In the genomic region with DNA sequence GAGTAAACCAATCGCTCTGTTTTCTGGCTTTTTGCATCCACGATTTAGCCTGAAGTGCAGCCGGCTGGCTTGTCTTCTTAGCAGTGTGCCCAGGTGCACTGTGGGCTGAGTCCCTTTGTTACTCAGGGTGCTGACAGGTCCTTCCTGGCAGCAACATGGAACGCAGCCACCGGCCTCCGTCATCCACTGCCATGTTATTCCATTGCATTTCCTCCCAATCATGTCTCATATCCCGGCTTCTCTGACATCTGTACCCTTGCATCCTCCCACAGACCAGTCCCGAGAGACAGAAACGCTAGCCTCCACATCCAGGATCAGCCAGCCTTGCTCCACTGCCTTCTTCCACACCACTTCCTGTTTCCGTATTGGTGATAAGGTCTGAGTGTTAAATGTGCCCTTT, we compare ENCODE assay signal across 10 mouse cellular contexts.
DNase-seq lines count a peak whose midpoint lies in the region; ATAC-seq and TF ChIP-seq lines count a peak whose summit lies in the region.
"Had no signal": no experiment of that assay in that cellular context is flagged by ENCODE, and none has a peak within 500 bp of the region (broad histone marks: within the 10 kb centered on the region; RNA-seq: fewer than 3 reads in every experiment).

No protein-coding gene starts in this region.

- H3K27ac ChIP-seq in liver, postnatal 0 days (ENCODE audit: low read depth) = no peak overlapping the region
- no peak overlapping the region; the same call in 1 of the 2 replicates for H3K27ac ChIP-seq in liver, embryonic 11.5 days (ENCODE audit: low read depth, low read length)
- H3K27ac ChIP-seq in heart, embryonic 12.5 days (ENCODE audit: poor library complexity, severe bottlenecking) = peak overlapping the region; percentile 27; the same call in 1 of the 2 replicates

- no peaks in the 10 kb centered on the region for H3K27me3 ChIP-seq in liver, postnatal 0 days (ENCODE audit: insufficient read depth, low read length)
- no peaks in the 10 kb centered on the region for H3K27me3 ChIP-seq in liver, embryonic 11.5 days (replicated peaks; ENCODE audit: control insufficient read depth, insufficient read depth, low read length)
- H3K27me3 ChIP-seq in heart, embryonic 12.5 days (replicated peaks) = no peaks in the 10 kb centered on the region

- no peak for TF ChIP-seq POLR2A in brain, embryonic 14.5 days (IDR thresholded peaks at IDR 0.05; ENCODE audit: borderline replicate concordance, extremely low read depth, insufficient read depth, insufficient read length, poor library complexity, severe bottlenecking)

- 37% methylated on average over 10 of the region's 10 CpGs for WGBS in liver, postnatal 0 days (ENCODE audit: insufficient replicate concordance)
- WGBS in liver, embryonic 11.5 days = 35% methylated on average over 10 of the region's 10 CpGs
- WGBS in heart, embryonic 12.5 days = 24% methylated on average over 10 of the region's 10 CpGs

- no peak overlapping the region for H3K4me3 ChIP-seq in liver, postnatal 0 days (ENCODE audit: low read depth, low read length)
- H3K4me3 ChIP-seq in liver, embryonic 11.5 days (ENCODE audit: low read depth, low read length) = no peak overlapping the region
- H3K4me3 ChIP-seq in heart, embryonic 12.5 days = no peak overlapping the region

- H3K4me2 ChIP-seq in liver, postnatal 0 days (ENCODE audit: low read depth, low read length) = no peak overlapping the region
- H3K4me2 ChIP-seq in liver, embryonic 11.5 days = no peak overlapping the region
- peak overlapping the region; percentile 45 for H3K4me2 ChIP-seq in heart, embryonic 12.5 days

- no peak for DNase-seq in liver, postnatal 0 days
- no peak for DNase-seq in liver, embryonic 11.5 days (ENCODE audit: low spot score)
- peak; percentile 35 for DNase-seq in brain, embryonic 14.5 days (ENCODE audit: low read depth)
- peak; percentile 72 for DNase-seq in kidney, postnatal 14 days
- no peak for DNase-seq in gastrocnemius, postnatal 25 days
- no peak for DNase-seq in ovary, adult 18-20 months (ENCODE audit: low spot score)
- DNase-seq in spleen, postnatal 4 days (ENCODE audit: low spot score in 2 of 2) = no peak
- DNase-seq: liver; thymus, postnatal 25 days had no signal

- H3K9ac ChIP-seq in liver, postnatal 0 days (replicated peaks) = no peak overlapping the region
- H3K9ac ChIP-seq in liver, embryonic 11.5 days (ENCODE audit: low read depth, low read length) = no peak overlapping the region
- H3K9ac ChIP-seq in heart, embryonic 12.5 days = no peak overlapping the region

- no peaks in the 10 kb centered on the region for H3K4me1 ChIP-seq in liver, postnatal 0 days (ENCODE audit: insufficient read depth)
- H3K4me1 ChIP-seq in liver, embryonic 11.5 days (replicated peaks; ENCODE audit: control insufficient read depth, insufficient read depth, low read length) = 0 out of 2 replicates have a peak, but pooled peaks cover 3% of the 10 kb centered on the region
- H3K4me1 ChIP-seq in heart, embryonic 12.5 days (replicated peaks) = peaks cover 14% of the 10 kb centered on the region; the same call in 1 of the 2 replicates

- H3K9me3 ChIP-seq in liver, postnatal 0 days (ENCODE audit: low read length) = peaks cover 8% of the 10 kb centered on the region
- H3K9me3 ChIP-seq in liver, embryonic 11.5 days (ENCODE audit: control insufficient read depth, low read length) = no peaks in the 10 kb centered on the region
- peaks cover 19% of the 10 kb centered on the region for H3K9me3 ChIP-seq in heart, embryonic 12.5 days (replicated peaks)

- ATAC-seq in liver, postnatal 0 days = 0 out of 2 replicates have a peak, but pooled peaks have one; percentile 38
- no peak for ATAC-seq in liver, embryonic 11.5 days (replicated peaks; ENCODE audit: low FRiP score)
- ATAC-seq in heart, embryonic 12.5 days (ENCODE audit: insufficient number of reproducible peaks, low FRiP score) = peak; percentile 66

- no peak for TF ChIP-seq CTCF in liver, postnatal 0 days (IDR thresholded peaks at IDR 0.05; ENCODE audit: low read depth)
- TF ChIP-seq CTCF in brain, embryonic 14.5 days (IDR thresholded peaks at IDR 0.05; ENCODE audit: borderline replicate concordance, extremely low read depth, insufficient read depth, insufficient read length) = no peak

- no peak for TF ChIP-seq EP300 in liver, postnatal 0 days (IDR thresholded peaks at IDR 0.05; ENCODE audit: low read depth)

- no peaks in the 10 kb centered on the region for H3K36me3 ChIP-seq in liver, postnatal 0 days (replicated peaks; ENCODE audit: insufficient read depth, low read length)
- H3K36me3 ChIP-seq in liver, embryonic 11.5 days (ENCODE audit: control insufficient read depth, insufficient read depth, low read length) = no peaks in the 10 kb centered on the region
- no peaks in the 10 kb centered on the region for H3K36me3 ChIP-seq in heart, embryonic 12.5 days

Comparison
In these comparisons a context has a peak if more than half of its experiments do, and no peak if none do; other contexts are left out.
1. DNase-seq: peak in brain, embryonic 14.5 days (single experiment) and kidney, postnatal 14 days (single experiment); none in liver, postnatal 0 days (single experiment), liver, embryonic 11.5 days (single experiment), gastrocnemius, postnatal 25 days (single experiment), ovary, adult 18-20 months (single experiment) and spleen, postnatal 4 days (0 of 2).